Mouse (Mus musculus) adrenal gland, adult 2 months (tissue): ENCODE measurements at regions not wholly inside any gene's neighbourhood (a gene's known extent, or its start where the extent isn't known, plus 50 kb on each side); places are given as distances from the start of the nearest gene placed in this dataset.

Experiments
- DNase-seq: peaks from one replicate; pipeline ENCODE4 v3.0.0; 2021

DNA sequence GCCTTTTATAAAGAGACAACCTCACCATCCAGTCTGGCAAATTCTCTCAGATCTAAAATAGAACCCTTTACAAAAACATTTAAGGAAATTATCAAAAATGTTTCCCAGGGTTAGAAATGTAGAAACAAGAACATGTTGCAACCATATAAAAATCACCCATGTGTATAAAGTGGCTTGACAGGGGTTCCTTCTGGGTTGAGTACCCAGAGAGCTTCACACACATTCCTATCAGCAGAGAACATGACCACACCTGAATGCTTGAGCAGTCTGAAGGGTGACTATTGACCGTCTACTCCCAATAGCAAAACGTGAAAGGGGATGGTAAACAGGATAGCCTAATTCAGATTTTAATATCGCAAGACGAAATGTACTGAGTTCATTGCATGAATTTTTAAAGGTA, 57.8 kb upstream of the Zfand5 start:
- no peak for DNase-seq

GRCm38 (mm10) chr19:21193461-21193860, 78.6 kb upstream of the Zfand5 start:
- DNase-seq, result peak; percentile 58

GRCm38 (mm10) chr19:21192576-21192975, 79.5 kb upstream of the Zfand5 start:
- peak; percentile 65 for DNase-seq

DNA sequence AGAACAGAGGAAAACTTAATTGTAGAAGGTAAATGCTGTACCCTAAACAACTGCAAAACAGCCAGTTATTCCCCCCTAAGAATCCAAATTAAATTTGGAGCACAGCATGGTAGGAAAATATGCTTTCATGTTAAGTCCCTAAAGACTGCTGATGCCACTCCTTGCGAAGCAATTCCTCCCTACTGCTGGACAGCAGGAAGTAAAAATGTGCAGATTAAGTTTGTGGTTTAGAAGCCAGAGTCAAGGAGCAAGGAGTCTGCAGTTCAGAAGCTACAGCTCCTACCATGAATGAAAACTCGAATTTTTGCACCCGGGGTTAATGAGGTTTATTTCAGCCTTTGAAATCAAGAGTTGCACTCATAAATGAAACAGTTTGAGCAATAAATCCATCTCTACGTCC, 82.9 kb upstream of the Zfand5 start:
- DNase-seq, result no peak

GRCm38 (mm10) chr19:21186656-21187055, 85.4 kb upstream of the Zfand5 start:
- no peak for DNase-seq

DNA sequence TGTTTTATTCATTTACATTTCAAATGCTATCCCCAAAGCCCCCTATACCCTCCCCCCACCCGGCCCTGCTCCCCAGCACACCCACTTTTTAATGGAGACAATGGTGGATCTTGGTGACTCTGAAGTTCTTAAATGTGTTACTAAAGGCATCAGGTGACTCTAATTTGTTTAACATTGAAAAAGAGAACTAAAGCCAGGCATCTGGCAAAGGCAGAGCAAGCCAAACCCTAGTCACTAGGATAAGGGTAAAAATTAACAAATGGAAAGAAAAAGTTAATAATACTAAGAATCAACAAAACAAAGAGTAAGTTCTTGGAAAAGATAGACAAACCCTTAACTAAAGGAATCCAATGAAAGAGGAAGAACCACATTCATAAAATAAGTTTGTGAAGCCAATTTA, 86.1 kb upstream of the Zfand5 start:
- DNase-seq, result no peak

- no peak for DNase-seq
Measured at GRCm38 (mm10) chr19:21183028-21183427, 89.0 kb upstream of the Zfand5 start.

DNA sequence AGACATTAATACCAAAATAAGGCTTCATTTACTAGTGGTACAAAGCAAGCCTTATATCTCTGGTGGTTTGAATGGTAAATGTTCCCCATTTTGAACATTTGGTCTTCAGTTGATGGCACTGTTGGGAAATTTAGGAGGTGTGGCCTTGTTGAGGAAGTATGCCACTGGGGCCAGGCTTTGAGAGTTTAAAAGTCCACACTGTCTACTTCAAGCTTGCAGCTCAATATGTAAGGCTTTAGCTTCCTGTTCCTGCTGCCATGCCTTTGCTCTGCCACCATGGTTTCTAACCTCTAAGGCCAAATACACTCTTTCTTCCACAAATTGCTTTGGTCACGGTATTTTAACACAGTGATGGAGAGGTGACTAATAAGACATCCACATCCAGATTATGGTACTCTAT, 92.2 kb upstream of the Zfand5 start:
- no peak for DNase-seq

GRCm38 (mm10) chr19:21175426-21175831, 96.6 kb upstream of the Zfand5 start:
- DNase-seq, result peak; percentile 36

DNA sequence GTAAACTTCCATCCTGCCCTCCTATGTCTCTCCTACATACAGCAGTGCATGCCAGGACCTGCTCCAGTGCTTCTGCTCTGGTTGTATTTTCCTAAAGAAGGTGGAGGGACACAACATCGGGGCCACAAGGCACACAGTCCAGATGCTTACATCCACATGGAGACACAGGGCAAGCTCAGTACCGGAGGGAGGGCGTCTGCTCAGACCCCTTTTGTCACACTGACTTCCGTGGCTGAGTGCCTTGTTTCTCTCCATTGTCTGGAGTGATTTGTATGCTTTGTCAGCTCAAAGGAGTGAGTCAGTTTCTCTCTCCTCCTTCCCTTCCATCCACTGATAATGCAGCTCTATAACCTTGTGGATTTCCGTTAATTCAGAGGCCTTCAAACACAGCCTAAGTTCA, 97.4 kb upstream of the Zfand5 start:
- peak; percentile 73 for DNase-seq

DNA sequence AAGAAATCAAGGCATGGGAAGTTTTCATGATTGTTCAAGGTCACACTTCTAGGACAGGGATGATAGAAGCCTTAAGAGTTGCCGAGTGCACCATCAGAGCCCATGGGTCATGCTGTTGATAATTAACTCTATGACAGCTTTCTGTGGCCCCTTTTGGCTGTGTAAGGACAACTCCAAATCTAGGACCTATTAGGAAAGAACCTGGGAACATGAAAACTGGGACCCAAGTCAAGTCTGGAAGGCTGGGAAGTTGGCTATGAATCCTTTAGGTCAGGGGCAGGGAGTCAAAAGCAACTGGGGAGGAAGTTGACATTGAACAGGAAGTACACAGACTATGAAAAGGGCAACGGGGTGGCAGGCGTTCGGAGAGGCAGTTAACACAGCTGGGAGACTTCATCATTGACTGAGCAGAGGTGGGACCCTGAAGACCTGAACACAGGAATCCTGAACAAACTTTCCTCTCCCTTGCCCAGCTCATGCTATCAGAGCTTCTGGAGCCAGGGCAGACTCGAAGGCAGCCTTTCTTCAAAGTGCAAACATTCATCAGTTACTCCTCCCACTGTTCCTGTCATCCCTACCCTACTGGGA, 98.1 kb upstream of the Zfand5 start:
- peak; percentile 66 for DNase-seq

- DNase-seq, result peak; percentile 87
Measured at GRCm38 (mm10) chr19:21171191-21171590, 100.9 kb upstream of the Zfand5 start.

- DNase-seq, result no peak
Measured at GRCm38 (mm10) chr19:21170785-21171184, 101.3 kb upstream of the Zfand5 start.

GRCm38 (mm10) chr19:21166939-21167338, 105.1 kb upstream of the Zfand5 start:
- no peak for DNase-seq

DNA sequence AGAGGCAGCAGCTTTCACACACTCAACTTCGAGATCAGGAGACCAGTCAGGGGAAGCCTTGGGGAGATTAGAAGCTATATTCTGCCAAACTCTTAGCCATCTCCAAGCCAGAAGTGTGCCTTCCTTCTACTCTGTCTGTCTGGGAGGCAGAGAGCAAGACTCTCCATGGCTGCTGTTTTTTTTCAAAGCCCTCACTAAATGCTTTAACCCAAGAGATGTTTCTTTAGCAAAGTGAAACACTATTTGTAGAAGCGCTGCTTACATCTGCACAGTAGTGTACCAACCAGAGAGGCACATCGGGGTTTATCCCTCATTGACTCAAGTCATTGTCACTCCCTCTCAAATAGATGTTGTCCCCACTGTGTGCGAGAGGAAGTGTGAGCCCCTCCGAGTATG, 105.6 kb upstream of the Zfand5 start:
- DNase-seq, result no peak

GRCm38 (mm10) chr19:21165763-21166464, 106.2 kb upstream of the Zfand5 start:
- DNase-seq, result peak; percentile 49

GRCm38 (mm10) chr19:21163978-21164377, 108.1 kb upstream of the Zfand5 start:
- DNase-seq, result peak; percentile 62

GRCm38 (mm10) chr19:21160946-21161345, 111.1 kb upstream of the Zfand5 start:
- no peak for DNase-seq

DNA sequence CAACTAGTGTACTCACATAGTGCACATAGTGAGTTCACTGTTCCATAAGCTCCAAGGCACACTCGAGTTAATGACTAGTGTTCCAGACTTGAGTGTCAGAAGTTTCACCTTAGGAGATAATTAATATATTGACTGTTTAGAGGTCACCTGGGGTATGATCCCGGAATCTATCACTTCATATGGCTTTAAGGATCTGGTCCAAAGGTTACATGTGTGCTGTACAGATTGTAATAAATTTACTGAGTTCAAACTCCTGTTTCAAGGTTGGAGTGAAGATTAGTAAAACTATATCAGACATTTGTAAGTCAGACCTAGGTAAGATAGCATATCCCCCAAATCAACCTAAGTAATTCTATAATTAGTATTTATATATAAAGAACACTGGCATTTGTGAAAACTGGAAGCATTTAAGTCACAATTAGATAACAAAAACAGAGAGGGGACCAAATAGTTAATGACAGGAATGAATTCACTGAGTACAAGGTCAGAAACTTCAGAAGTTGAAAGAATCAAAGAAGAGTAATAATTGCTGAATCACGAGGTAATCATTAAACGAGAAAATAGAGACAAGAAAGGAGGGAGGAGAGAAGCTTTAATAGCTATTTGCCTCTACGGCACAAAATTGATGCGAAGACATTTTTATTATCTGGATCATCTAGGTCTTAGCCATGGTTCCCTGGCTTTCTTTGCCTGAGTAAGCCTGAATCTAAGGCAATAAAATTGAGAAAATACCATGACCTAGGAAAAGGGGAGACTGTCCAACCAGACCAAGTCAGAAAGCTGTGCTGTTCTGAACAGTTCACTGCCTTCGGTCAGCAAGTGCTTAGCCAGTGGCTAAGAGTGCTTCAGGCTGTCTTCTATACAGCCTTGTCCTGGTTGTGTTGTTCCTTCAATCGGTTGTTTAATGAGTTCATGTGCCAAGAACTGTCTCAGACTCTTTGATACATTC, 112.6 kb upstream of the Zfand5 start:
- DNase-seq, result peak; percentile 40

GRCm38 (mm10) chr19:21154162-21154561, 117.9 kb upstream of the Zfand5 start:
- DNase-seq, result no peak

DNA sequence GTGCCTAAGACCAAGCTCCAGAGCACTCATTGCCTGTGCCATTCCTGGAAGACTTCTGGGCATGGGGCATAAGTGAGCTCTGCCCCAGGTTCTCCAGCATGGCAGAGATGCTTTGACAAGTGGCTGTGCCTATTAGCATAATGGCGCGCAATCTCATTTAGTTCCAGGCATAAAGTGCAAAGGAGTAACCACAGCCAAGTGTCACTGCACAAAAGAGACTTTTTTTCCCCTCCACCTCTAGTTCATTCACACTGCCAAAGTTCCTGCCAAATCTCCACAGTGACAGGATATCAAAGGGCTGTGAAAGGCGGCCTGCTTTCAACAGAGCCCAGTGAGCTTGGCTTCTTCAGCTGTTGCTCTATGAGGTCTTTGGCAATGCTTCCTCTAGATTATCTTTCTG, 120.1 kb upstream of the Zfand5 start:
- DNase-seq, result no peak

GRCm38 (mm10) chr19:21150849-21151248, 121.2 kb upstream of the Zfand5 start:
- no peak for DNase-seq

DNA sequence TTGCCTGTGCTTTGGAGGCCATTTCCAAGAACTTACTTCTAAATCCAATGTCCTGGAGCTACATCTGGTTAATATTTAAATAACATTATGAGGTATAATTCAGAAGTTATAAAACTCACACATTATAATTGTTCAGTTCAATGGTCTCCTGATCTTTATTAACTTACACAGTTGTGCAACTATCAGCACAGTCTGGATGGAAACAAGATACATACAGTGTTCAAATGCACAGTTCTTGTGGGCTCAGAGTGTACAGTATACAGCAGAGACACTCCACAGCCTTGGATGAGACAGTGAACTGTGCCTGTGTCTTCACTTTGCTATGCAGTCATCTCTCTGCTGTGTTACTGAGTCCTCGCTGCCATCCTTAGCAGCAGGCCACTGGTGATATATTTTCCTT, 121.8 kb upstream of the Zfand5 start:
- DNase-seq, result no peak
